Mouse (Mus musculus) brain, adult 2 months (tissue): ENCODE measurements around the gene Hoxb2.

ENCODE experiments used
- DNase-seq: peaks from one replicate; pipeline ENCODE4 v3.0.0; 2011; ENCODE audit warnings: low read depth, low spot score

Hoxb2 gene

DNA sequence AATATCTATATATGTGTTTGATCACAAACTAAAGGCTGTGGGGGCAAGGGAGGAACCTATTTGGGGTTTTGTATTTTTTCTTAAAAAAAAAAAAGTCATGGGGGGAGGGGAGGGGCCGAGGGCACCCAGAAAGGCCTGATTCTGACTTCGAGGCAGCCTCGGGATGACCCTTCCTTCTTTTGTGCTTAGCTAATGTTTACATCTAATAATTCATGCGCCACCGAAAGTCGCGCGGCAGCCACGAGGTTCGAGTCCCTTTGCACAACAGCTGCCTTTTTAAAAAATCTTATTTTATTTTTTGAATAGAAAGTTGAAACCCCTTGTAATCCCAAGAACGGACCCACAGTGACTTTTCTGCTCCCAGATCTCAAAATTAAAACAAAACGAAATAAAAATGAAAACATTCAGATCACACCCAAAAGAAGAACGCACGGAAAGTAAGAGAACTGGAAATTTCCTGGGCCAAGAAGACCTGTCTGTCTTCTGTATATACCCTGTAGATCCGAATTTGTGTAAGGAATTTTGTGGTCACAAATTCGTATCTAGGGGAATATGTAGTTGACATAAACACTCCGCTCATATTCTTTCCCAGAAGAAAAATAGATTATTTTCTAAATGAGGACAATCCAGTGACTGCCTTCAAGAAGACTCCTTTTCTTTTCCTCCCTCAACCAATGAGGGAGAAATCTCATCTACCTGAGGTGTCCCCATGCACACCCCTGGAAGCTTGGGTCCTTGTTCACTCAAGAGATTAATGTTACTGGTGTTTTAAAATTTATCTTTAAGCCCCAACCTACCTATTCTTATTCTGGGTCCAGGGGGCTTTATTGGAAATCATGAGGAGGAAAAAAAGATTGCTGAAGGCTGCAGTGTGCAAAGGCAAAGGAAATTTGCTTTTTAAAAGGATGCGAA is 33.4 kb upstream of the Hoxb2 start:
- DNase-seq = no peak

- DNase-seq = no peak
Measured at GRCm38 (mm10) chr11:96317608-96318367, 32.5 kb upstream of the Hoxb2 start, which contains the start of gene Hoxb4. Gene Hoxb4, plus strand, starts transcription at chr11:96318267.

DNA sequence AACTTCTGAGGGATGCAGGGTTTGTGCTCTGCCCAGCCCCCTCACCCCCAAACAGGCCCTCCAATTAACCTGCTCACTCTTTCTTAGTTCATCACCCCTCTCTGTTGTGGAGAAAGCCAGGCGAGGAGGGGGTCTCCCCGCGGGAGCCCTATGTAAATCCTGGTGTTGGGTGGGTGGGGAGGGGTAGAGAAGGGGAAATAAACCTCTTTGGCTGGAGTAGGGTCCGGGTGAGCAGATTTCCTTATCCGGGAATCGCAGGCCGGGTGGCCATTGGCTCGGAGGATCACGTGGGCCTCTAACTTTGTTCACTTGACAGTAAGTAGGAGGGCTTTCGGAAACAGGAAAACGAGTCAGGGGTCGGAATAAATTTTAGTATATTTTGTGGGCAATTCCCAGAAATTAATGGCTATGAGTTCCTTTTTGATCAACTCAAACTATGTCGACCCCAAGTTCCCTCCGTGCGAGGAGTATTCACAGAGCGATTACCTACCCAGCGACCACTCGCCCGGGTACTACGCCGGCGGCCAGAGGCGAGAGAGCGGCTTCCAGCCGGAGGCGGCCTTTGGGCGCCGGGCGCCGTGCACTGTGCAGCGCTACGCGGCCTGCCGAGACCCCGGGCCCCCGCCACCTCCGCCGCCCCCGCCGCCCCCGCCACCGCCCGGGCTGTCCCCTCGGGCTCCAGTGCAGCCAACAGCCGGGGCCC is 31.8 kb upstream of the Hoxb2 start:
- peak; percentile 12 for DNase-seq

GRCm38 (mm10) chr11:96319071-96319902 is 31.0 kb upstream of the Hoxb2 start:
- no peak for DNase-seq

- DNase-seq = no peak
Measured at GRCm38 (mm10) chr11:96319910-96320309, 30.4 kb upstream of the Hoxb2 start.

- no peak for DNase-seq
Measured at GRCm38 (mm10) chr11:96320688-96321087, 29.6 kb upstream of the Hoxb2 start.

DNA sequence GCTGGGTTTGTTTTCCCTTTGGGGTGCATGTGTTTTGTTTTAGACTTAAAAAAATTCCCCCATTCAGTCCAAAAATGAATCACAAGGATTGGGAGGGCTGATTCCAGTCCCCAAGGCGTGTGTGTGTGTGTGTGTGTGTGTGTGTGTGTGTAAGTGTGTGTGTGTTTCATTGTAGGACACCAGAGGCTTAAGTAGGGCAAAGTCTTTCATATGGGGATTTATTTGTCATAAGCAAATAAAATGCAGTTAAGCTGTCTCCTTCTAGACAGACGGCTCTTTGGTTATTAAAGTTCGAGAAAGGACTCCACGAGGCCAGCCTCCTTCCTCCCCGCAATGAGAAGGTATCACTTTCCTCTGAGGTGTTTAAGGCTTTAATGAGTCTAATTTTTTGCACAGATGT is 28.5 kb upstream of the Hoxb2 start:
- no peak for DNase-seq

DNA sequence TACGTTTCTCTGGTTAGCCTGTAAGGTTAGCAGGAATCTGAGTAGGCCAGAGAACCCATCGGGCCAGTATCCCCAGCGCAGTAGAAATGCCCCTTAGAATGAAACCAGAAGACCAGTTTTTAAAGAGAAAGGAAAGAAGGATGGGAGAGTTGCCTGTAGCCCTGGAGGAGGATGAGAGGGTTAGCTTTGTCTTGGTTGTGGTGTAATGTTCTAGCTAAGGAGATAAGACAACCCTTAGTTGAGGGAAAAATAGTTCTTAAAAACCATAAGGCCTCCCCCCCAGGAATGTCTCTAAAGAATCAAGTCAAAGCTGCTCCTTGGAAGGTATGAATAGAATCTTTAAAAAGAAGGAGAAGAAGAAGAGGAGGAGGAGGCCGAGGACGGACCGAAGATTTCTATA is 27.6 kb upstream of the Hoxb2 start:
- DNase-seq = no peak

DNA sequence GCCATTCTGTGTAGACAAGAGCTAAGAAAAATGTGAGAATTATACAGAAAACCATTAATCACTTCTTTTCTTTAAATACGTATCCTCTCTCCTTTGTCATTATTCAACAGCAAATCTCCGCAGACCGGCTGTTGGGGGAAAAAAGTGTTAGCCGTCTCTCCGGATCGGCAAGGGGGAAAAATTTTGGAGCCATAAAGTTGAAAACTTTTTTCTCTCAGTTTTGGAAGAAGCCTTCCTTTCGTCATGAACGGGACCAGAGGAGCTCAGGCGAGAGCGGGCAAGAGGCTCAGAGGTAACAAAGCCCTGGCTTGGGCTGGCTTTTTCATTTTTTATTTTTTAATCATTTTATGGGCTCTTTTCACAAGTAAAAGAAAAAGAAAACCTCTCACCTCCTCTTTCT is 27.2 kb upstream of the Hoxb2 start, which contains the start of gene Hoxb3:
Gene Hoxb3, plus strand, starts transcription at position 173 of the 400 bp plus-strand sequence.
- no peak for DNase-seq

DNA sequence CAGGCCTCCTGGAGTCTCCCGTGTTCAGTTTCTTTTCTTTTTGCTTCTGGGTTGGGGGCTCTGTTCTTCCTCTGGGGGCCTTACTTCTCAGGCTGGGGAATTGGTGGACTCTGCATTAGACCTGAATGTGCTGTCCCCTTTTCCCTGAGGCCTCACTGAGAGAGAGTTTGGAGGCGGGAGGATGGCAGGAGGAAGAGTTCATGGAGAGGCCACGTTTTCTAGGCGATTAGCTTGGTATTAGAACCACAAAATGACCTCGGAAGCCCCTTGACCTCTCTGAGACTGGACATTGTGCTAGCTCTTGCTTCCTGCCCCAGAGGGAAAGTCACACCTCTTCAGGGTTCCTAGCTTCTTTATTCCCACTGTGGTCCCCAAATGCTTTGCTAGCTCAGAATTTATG is 26.2 kb upstream of the Hoxb2 start:
- DNase-seq = no peak

- DNase-seq = no peak
Measured at GRCm38 (mm10) chr11:96324965-96325364, 25.4 kb upstream of the Hoxb2 start.

GRCm38 (mm10) chr11:96325747-96326212 is 24.5 kb upstream of the Hoxb2 start:
- DNase-seq = no peak

GRCm38 (mm10) chr11:96326705-96327104 is 23.6 kb upstream of the Hoxb2 start:
- no peak for DNase-seq

GRCm38 (mm10) chr11:96327122-96327521 is 23.2 kb upstream of the Hoxb2 start:
- DNase-seq = no peak

- DNase-seq = no peak
Measured at GRCm38 (mm10) chr11:96327750-96328149, 22.6 kb upstream of the Hoxb2 start.

- no peak for DNase-seq
Measured at GRCm38 (mm10) chr11:96328605-96329004, 21.7 kb upstream of the Hoxb2 start.

DNA sequence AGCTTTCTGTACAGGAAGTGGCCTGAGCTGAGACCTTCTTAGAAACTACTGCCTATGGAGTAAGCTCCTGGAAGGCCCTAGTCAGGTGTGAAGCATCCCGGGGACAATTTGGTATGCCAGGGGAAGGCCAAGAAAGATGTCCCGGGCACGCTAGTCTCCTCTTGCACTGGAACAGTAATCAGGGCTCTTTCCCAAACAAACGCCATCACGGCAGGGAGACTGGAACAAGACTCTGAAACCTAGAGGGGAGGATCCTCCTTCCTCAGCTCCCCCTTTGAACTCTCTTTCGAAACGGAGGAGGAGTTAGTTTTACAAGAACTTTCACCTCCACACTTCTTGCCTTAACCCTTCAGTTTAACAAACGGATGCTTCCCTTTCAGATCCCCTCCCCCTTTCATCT is 18.2 kb upstream of the Hoxb2 start:
- no peak for DNase-seq

DNA sequence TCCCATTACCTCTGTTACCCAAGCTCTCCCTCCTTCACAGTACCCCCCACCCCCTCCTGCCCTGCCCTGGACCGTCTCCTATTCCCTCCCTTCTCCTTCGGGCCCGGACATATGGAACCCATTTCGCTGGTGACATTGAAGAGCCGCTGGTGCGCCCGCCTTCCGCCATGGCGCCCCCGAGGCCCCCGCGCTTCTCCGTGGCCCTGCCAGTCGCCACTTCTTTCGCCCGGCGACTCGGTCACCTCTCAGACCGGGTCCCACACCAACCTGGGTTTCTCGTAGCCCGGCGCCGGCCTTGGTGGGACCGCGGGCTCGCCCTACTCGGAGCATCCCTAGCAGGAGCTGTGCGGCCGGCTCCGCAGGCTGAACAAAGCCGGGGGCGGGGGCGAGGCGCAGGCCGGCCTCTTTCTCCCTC is 17.7 kb upstream of the Hoxb2 start:
- DNase-seq = no peak

GRCm38 (mm10) chr11:96333241-96334001 is 16.9 kb upstream of the Hoxb2 start:
- DNase-seq = no peak

- DNase-seq = no peak
Measured at GRCm38 (mm10) chr11:96334002-96334364, 16.3 kb upstream of the Hoxb2 start.
